Mouse (Mus musculus): Measurements from ENCODE around the gene Spata5. TPM values are rescaled to one million over a fixed set of nuclear protein-coding genes. Genes with fewer than 3 reads are reported as not detected.
A peak's percentile ranks its signal among the peaks of the same experiment; 100 is the strongest.

Spata5 gene
- 13.1 and 17.2 TPM in 2 replicates for polyA plus RNA-seq (2015; fragmentation: Nextera tagmentation; extraction: Ambion mirVana)

DNA sequence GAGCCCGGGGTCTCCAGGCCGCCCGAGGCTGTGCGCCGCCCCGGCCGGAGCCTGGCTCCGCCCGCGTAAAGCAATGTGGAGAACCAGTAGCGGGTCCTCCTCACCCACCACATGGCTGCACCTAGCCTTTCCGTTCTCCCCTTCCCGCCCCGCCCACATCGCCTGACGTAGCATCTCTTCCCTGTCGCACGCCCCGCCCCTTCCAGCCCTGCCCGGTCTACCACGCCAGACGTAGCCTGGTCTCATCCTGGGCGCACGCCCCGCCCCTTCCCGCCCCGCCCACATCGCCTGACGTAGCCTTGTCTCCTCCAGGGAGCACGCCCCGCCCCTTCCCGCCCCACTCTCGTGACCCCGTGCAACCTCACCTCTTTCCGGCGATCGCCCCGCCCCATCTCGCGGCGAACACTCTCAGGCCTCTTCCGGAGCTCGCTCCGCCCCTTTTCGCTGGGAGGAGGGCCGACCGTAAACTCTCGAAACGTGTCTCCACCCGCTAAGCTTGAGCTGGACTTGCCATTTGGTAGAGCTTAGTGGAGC is at the start of gene Spata5:
Gene Spata5, plus strand, starts transcription at position 439 of the 534 bp plus-strand sequence.
- 2% methylated on average over 38 of the region's 50 CpGs for WGBS
- TF ChIP-seq EP300 (IDR thresholded peaks at IDR 0.05) (no peak), CTCF (IDR thresholded peaks at IDR 0.05) (no peak)
- peak within 1 kb of the TSS; percentile 87 for H3K4me3 ChIP-seq (ENCODE audit: low read depth, low read length)
- DNase-seq (ENCODE audit: low spot score) (peak; percentile 99), ATAC-seq (peak; percentile 94)
- H3K36me3 ChIP-seq (ENCODE audit: insufficient read depth, low read length), result no peaks in the 10 kb centered on the region
- H3K9ac ChIP-seq (replicated peaks; ENCODE audit: low read depth), result peak within 1 kb of the TSS; percentile 82
- peak within 1 kb of the TSS; percentile 87 for H3K4me2 ChIP-seq (replicated peaks; ENCODE audit: low read depth, low read length)
- H3K27ac ChIP-seq (ENCODE audit: low read length), result peak within 1 kb of the TSS; percentile 94
- no peaks in the 10 kb centered on the region for H3K27me3 ChIP-seq (replicated peaks; ENCODE audit: insufficient read depth, low read length)
- H3K4me1 ChIP-seq (ENCODE audit: insufficient read depth, low read depth, low read length), result peaks cover 2% of the 10 kb centered on the region; the same call in 1 of the 2 replicates
- H3K9me3 ChIP-seq (ENCODE audit: low read length), result no peaks in the 10 kb centered on the region

DNA sequence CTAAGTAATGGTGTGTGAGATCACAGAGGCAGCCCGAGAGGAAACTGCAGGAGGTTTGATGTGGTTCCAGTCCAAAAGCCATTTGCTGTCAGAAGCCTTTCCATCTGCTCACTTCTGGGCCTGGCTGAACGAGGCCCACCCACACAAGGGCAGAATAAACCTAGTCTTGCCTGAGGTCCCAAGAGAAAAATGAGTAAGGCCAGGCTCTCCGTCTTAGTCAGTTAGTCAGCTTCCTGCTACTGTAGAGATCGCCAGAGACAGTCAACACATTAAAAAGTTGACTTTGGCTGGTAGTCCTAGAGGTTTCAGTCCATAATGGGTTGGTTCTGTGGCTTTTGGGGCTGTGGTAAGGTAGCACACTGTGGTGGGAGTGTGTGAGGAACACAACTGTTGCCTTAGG is 49.3 kb upstream of the Spata5 start:
- no peak overlapping the region for H3K27ac ChIP-seq (ENCODE audit: low read length)
- H3K4me3 ChIP-seq (ENCODE audit: low read depth, low read length), result no peak overlapping the region
- no peaks in the 10 kb centered on the region for H3K27me3 ChIP-seq (replicated peaks; ENCODE audit: insufficient read depth, low read length)
- no peaks in the 10 kb centered on the region for H3K36me3 ChIP-seq (ENCODE audit: insufficient read depth, low read length)
- ATAC-seq, result no peak
- H3K9me3 ChIP-seq (ENCODE audit: low read length), result no peaks in the 10 kb centered on the region
- no peak overlapping the region for H3K9ac ChIP-seq (replicated peaks; ENCODE audit: low read depth)
- no peak for TF ChIP-seq CTCF (IDR thresholded peaks at IDR 0.05)
- TF ChIP-seq EP300 (IDR thresholded peaks at IDR 0.05), result no peak
- DNase-seq (ENCODE audit: low spot score), result no peak
- 53% methylated on average over 4 of the region's 4 CpGs for WGBS
- H3K4me2 ChIP-seq (replicated peaks; ENCODE audit: low read depth, low read length), result no peak overlapping the region
- no peaks in the 10 kb centered on the region for H3K4me1 ChIP-seq (ENCODE audit: insufficient read depth, low read depth, low read length)

DNA sequence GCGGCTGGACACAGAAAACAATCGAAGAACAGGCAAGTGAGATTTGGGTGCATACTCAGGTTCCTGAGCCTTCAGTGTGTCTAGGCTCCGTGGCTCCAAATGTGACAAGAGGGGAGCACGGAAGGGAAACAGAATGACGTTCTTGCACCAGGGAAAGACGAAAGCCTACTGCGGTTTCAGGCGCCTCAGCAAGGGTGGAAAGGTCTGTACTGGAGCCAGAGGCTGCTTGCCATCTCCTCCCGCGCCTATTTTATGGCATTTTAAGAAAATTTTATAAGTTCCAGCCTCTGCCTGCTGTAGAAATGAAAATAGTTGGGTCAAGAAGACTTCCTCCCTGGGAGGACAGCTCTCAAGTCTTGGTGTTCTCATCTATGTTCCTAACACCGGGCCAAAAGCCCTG is 46.0 kb upstream of the Spata5 start:
- Histone ChIP-seq H3K4me3 (ENCODE audit: low read depth, low read length) (no peak overlapping the region), H3K27ac (ENCODE audit: low read length) (no peak overlapping the region), H3K27me3 (replicated peaks; ENCODE audit: insufficient read depth, low read length) (no peaks in the 10 kb centered on the region), H3K9ac (replicated peaks; ENCODE audit: low read depth) (no peak overlapping the region), H3K9me3 (ENCODE audit: low read length) (no peaks in the 10 kb centered on the region), H3K4me2 (replicated peaks; ENCODE audit: low read depth, low read length) (no peak overlapping the region), H3K4me1 (ENCODE audit: insufficient read depth, low read depth, low read length) (no peaks in the 10 kb centered on the region), H3K36me3 (ENCODE audit: insufficient read depth, low read length) (no peaks in the 10 kb centered on the region)
- DNase-seq (ENCODE audit: low spot score) (peak; percentile 34), ATAC-seq (no peak)
- WGBS, result 70% methylated on average over 11 of the region's 11 CpGs
- TF ChIP-seq CTCF (IDR thresholded peaks at IDR 0.05) (no peak), EP300 (IDR thresholded peaks at IDR 0.05) (no peak)

- ATAC-seq (0 out of 2 replicates have a peak, but pooled peaks have one; percentile 3), DNase-seq (ENCODE audit: low spot score) (peak; percentile 12)
- WGBS, result 60% methylated on average over 6 of the region's 6 CpGs
- H3K27me3 ChIP-seq (replicated peaks; ENCODE audit: insufficient read depth, low read length), result no peaks in the 10 kb centered on the region
- 0 out of 2 replicates have a peak overlapping the region, but pooled peaks have one; percentile 63 for H3K27ac ChIP-seq (ENCODE audit: low read length)
- TF ChIP-seq CTCF (IDR thresholded peaks at IDR 0.05) (no peak), EP300 (IDR thresholded peaks at IDR 0.05) (no peak)
- H3K9ac ChIP-seq (replicated peaks; ENCODE audit: low read depth), result no peak overlapping the region
- H3K36me3 ChIP-seq (ENCODE audit: insufficient read depth, low read length), result no peaks in the 10 kb centered on the region
- H3K4me2 ChIP-seq (replicated peaks; ENCODE audit: low read depth, low read length), result no peak overlapping the region
- H3K4me3 ChIP-seq (ENCODE audit: low read depth, low read length), result no peak overlapping the region
- peaks cover 5% of the 10 kb centered on the region; the same call in 1 of the 2 replicates for H3K4me1 ChIP-seq (ENCODE audit: insufficient read depth, low read depth, low read length)
- no peaks in the 10 kb centered on the region for H3K9me3 ChIP-seq (ENCODE audit: low read length)
These were observed 41.8 kb upstream of the Spata5 start for GRCm38 (mm10) chr3:37377926-37378325.

GRCm38 (mm10) chr3:37378412-37378811 is 41.3 kb upstream of the Spata5 start:
- H3K27ac ChIP-seq (ENCODE audit: low read length), result peak overlapping the region; percentile 52; the same call in 1 of the 2 replicates
- H3K4me3 ChIP-seq (ENCODE audit: low read depth, low read length), result no peak overlapping the region
- no peak overlapping the region for H3K4me2 ChIP-seq (replicated peaks; ENCODE audit: low read depth, low read length)
- H3K36me3 ChIP-seq (ENCODE audit: insufficient read depth, low read length), result no peaks in the 10 kb centered on the region
- WGBS, result 58% methylated on average over 6 of the region's 6 CpGs
- DNase-seq (ENCODE audit: low spot score), result peak; percentile 74
- TF ChIP-seq CTCF (IDR thresholded peaks at IDR 0.05) (peak; percentile 20), EP300 (IDR thresholded peaks at IDR 0.05) (no peak)
- peak; percentile 80 for ATAC-seq
- H3K27me3 ChIP-seq (replicated peaks; ENCODE audit: insufficient read depth, low read length), result no peaks in the 10 kb centered on the region
- no peaks in the 10 kb centered on the region for H3K9me3 ChIP-seq (ENCODE audit: low read length)
- H3K4me1 ChIP-seq (ENCODE audit: insufficient read depth, low read depth, low read length), result peaks cover 5% of the 10 kb centered on the region; the same call in 1 of the 2 replicates
- H3K9ac ChIP-seq (replicated peaks; ENCODE audit: low read depth), result no peak overlapping the region

DNA sequence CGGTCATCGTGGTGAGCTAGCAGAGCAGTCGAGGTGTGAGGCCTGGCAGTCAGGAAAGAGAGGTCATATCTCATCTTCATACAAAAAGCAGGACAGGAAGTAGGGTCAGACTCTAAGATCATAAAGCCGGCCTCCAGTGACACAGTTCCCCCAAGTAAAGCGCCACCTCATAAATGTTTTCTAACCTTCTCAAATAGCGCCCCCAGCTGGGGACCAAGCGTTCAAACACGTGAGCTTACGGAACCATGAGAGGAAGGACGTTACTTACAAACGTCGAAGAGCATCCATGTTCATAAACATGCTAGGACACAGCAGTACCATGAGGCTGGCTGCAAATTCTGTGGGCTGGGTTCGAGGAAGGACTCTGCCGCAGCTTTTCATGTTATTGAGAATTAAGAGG is 40.5 kb upstream of the Spata5 start:
- no peaks in the 10 kb centered on the region for H3K36me3 ChIP-seq (ENCODE audit: insufficient read depth, low read length)
- TF ChIP-seq CTCF (IDR thresholded peaks at IDR 0.05) (peak; percentile 46), EP300 (IDR thresholded peaks at IDR 0.05) (no peak)
- DNase-seq (ENCODE audit: low spot score) (peak; percentile 40), ATAC-seq (0 out of 2 replicates have a peak, but pooled peaks have one; percentile 4)
- 67% methylated on average over 14 of the region's 14 CpGs for WGBS
- peaks cover 5% of the 10 kb centered on the region; the same call in 1 of the 2 replicates for H3K4me1 ChIP-seq (ENCODE audit: insufficient read depth, low read depth, low read length)
- peak overlapping the region; percentile 55 for H3K27ac ChIP-seq (ENCODE audit: low read length)
- no peaks in the 10 kb centered on the region for H3K9me3 ChIP-seq (ENCODE audit: low read length)
- H3K4me3 ChIP-seq (ENCODE audit: low read depth, low read length), result no peak overlapping the region
- H3K9ac ChIP-seq (replicated peaks; ENCODE audit: low read depth), result no peak overlapping the region
- no peak overlapping the region for H3K4me2 ChIP-seq (replicated peaks; ENCODE audit: low read depth, low read length)
- no peaks in the 10 kb centered on the region for H3K27me3 ChIP-seq (replicated peaks; ENCODE audit: insufficient read depth, low read length)

Data from lung, postnatal 0 days (tissue).